ENCODE assay signal across 19 mouse cellular contexts in genomic region chr17:56988441-56988840, GRCm38 (mm10). TPM values are rescaled to one million over a fixed set of nuclear protein-coding genes. Genes with fewer than 3 reads are reported as not detected.
DNase-seq lines count a peak whose midpoint lies in the region; ATAC-seq and TF ChIP-seq lines count a peak whose summit lies in the region.
"Had no signal": no experiment of that assay in that cellular context is flagged by ENCODE, and none has a peak within 500 bp of the region (broad histone marks: within the 10 kb centered on the region; RNA-seq: fewer than 3 reads in every experiment).

No protein-coding gene starts in this region.

- no peak for ATAC-seq in kidney, postnatal 0 days (replicated peaks; ENCODE audit: low FRiP score, low read depth)
- ATAC-seq: inflammation-experienced regulatory T-cells, adult 6 months had no signal

- WGBS in kidney, postnatal 0 days: 85% methylated on average over 7 of the region's 7 CpGs

- H3K27me3 ChIP-seq in kidney, postnatal 0 days (ENCODE audit: insufficient read depth, low read length): no peaks in the 10 kb centered on the region
- H3K27me3 ChIP-seq: kidney, embryonic 15.5 days; liver, embryonic 13.5 days had no signal

- H3K36me3 ChIP-seq in kidney, postnatal 0 days (ENCODE audit: insufficient read depth, low read length): peaks cover 7% of the 10 kb centered on the region

- no peak overlapping the region for H3K4me2 ChIP-seq in kidney, postnatal 0 days (ENCODE audit: low read length)

- no peaks in the 10 kb centered on the region for H3K9me3 ChIP-seq in kidney, postnatal 0 days (replicated peaks; ENCODE audit: low read length)
- H3K9me3 ChIP-seq: hindbrain, embryonic 10.5 days; kidney, embryonic 15.5 days; liver, embryonic 13.5 days had no signal

- no peak overlapping the region for H3K27ac ChIP-seq in kidney, postnatal 0 days
- H3K27ac ChIP-seq: hindbrain, embryonic 10.5 days; kidney, embryonic 15.5 days; left cerebral cortex, adult 2 months; liver, embryonic 13.5 days had no signal

- peak; percentile 41 for TF ChIP-seq CTCF in kidney, postnatal 0 days (IDR thresholded peaks at IDR 0.05; ENCODE audit: low read depth)

- no peak overlapping the region for H3K4me3 ChIP-seq in kidney, postnatal 0 days (replicated peaks; ENCODE audit: low read depth, low read length)
- H3K4me3 ChIP-seq: left cerebral cortex, adult 2 months had no signal

- no peak overlapping the region for H3K9ac ChIP-seq in kidney, postnatal 0 days (ENCODE audit: low read depth, low read length)
- H3K9ac ChIP-seq: liver, embryonic 13.5 days had no signal

- peaks cover 6% of the 10 kb centered on the region; the same call in 1 of the 2 replicates for H3K4me1 ChIP-seq in kidney, postnatal 0 days (replicated peaks; ENCODE audit: insufficient read depth, low read length)

- peak; percentile 45 for DNase-seq in cerebellum, adult 9-11 months
- DNase-seq in cerebellum, postnatal 14 days: no peak
- no peak for DNase-seq in kidney, postnatal 0 days (ENCODE audit: low spot score)
- no peak for DNase-seq in kidney, postnatal 10 days
- peak; percentile 33 for DNase-seq in testis, postnatal 10 days (ENCODE audit: low spot score)
- no peak for DNase-seq in testis, postnatal 14 days (ENCODE audit: low spot score)
- no peak for DNase-seq in left cerebral cortex, adult 9 months (ENCODE audit: low spot score in 2 of 2)
- DNase-seq: liver, embryonic 13.5 days; right cerebral cortex, postnatal 25 days; thymus, postnatal 36 days had no signal

RNA-seq across cellular contexts. Expression of gene Clpp, which starts 1.7 kb away (rescaled TPM):
- 145 and 149 TPM in 2 replicates for polyA plus RNA-seq in kidney, postnatal 0 days (2015; fragmentation: Nextera tagmentation; extraction: Ambion mirVana)

RNA-seq across cellular contexts. Expression of gene Acer1, which starts 6.5 kb away (rescaled TPM):
- polyA plus RNA-seq in kidney, postnatal 0 days (2015; fragmentation: Nextera tagmentation; extraction: Ambion mirVana): not detected in 2 replicates
- polyA plus RNA-seq: C2C12; hindbrain, embryonic 10.5 days; inflammation-experienced regulatory T-cells, adult 6 months; kidney, embryonic 15.5 days; limb, embryonic 11.5 days; liver, embryonic 13.5 days; neural tube, embryonic 11.5 days had no signal

RNA-seq across cellular contexts. Expression of gene Alkbh7, which starts 8.7 kb away (rescaled TPM):
- polyA plus RNA-seq in kidney, postnatal 0 days (2015; fragmentation: Nextera tagmentation; extraction: Ambion mirVana): 61.2 and 65.7 TPM in 2 replicates

RNA-seq across cellular contexts. Expression of gene Pspn, which starts 11.4 kb away (rescaled TPM):
- 0.55 TPM in 1 of 2 replicates, not detected in the other for polyA plus RNA-seq in kidney, postnatal 0 days (2015; fragmentation: Nextera tagmentation; extraction: Ambion mirVana)
- polyA plus RNA-seq: embryonic facial prominence, embryonic 14.5 days; heart, embryonic 14.5 days; hindbrain, embryonic 10.5 days; neural tube, embryonic 11.5 days had no signal

RNA-seq across cellular contexts. Expression of gene Gtf2f1, which starts 22.6 kb away (rescaled TPM):
- polyA plus RNA-seq in kidney, postnatal 0 days (2015; fragmentation: Nextera tagmentation; extraction: Ambion mirVana): 46.7 and 50.3 TPM in 2 replicates

Comparison
In these comparisons a context has a peak if more than half of its experiments do, and no peak if none do; other contexts are left out.
1. DNase-seq: peak in cerebellum, adult 9-11 months (single experiment) and testis, postnatal 10 days (single experiment); none in cerebellum, postnatal 14 days (0 of 2), kidney, postnatal 0 days (single experiment), kidney, postnatal 10 days (single experiment), testis, postnatal 14 days (single experiment) and left cerebral cortex, adult 9 months (0 of 2).